Mouse (Mus musculus) yolk sac, embryonic 10.5 days (tissue): ENCODE measurements around the gene Rreb1.

Experiments
- DNase-seq: peaks from one replicate; pipeline ENCODE4 v3.0.0-alpha.2; 2017; ENCODE audit warnings: low spot score

The Rreb1 gene

DNA sequence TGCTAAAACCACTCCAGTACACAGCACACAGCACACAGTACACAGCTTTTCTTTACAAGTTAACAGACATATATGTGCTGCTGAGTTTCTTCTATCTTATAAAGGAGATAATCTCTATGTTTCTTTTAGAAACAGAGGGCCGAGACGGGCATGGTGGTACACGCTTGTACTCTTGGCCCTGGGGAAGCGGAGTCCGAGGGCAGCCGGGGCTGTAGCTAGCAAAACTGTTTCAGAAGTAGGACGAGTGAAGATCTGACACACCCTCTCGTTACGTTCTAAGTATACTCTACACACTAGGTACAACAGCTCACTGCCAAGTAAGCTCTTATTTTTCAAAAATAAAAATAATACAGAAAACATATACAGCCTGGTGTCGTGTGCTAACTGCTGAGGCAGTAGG, 202.1 kb downstream of the Rreb1 start:
- no peak for DNase-seq

DNA sequence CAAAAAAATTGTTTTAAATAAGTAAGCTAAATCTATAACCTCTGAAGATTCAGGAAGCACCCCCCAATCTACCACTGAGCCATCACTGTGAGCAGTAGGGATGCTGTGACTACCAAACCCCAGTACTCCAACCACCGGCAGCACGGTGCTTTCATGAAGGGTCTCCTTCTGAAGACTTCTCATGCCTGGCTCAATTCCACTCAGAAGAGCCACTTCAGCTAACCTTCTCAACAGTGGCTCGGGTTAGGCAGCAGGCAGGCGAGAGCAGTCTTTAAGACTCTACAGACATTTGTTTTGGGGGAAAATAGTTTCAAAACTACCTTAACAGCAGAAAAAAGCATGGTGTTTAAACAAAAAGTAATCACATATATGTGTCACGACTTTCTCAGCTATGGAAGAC, 202.9 kb downstream of the Rreb1 start:
- DNase-seq = no peak

DNA sequence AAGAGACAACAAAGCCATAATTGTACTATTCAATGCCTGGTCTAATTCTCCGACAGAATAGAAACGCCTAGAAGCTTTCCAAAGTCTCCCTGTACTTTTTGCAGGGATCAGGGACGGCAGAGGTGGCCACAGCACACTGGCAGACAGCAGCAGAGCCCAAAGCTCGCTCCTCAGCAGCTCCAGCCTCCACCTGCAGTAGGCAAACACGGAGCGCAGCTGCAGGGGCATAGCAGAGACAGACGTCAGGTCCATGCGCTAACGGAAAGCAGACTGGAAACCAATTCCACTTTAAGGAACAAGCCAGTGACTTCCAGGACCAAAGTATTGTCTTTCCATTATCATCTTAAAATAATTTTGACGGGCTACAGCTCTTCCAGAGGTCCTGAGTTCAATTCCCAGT, 208.0 kb downstream of the Rreb1 start:
- no peak for DNase-seq

- DNase-seq = no peak
Measured at GRCm38 (mm10) chr13:37989701-37990100, 211.5 kb downstream of the Rreb1 start.

- no peak for DNase-seq
Measured at GRCm38 (mm10) chr13:37992638-37993371, 214.6 kb downstream of the Rreb1 start.

DNA sequence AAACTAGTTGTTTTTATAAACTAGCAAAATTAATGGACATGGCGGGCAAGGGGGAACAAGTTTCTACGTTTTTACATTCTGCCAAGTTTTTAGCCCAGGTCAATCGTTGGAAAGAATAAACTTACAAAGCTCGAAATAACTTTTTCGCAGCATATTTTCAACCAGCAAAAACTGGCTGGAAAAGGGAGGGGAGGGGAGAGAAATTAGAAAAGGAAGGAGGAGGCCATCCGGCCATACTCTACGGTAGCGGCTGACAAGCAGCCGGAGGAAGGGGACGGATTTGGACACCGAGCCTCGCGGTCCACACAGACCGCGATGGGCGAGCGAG, 215.1 kb downstream of the Rreb1 start:
- DNase-seq = no peak

DNA sequence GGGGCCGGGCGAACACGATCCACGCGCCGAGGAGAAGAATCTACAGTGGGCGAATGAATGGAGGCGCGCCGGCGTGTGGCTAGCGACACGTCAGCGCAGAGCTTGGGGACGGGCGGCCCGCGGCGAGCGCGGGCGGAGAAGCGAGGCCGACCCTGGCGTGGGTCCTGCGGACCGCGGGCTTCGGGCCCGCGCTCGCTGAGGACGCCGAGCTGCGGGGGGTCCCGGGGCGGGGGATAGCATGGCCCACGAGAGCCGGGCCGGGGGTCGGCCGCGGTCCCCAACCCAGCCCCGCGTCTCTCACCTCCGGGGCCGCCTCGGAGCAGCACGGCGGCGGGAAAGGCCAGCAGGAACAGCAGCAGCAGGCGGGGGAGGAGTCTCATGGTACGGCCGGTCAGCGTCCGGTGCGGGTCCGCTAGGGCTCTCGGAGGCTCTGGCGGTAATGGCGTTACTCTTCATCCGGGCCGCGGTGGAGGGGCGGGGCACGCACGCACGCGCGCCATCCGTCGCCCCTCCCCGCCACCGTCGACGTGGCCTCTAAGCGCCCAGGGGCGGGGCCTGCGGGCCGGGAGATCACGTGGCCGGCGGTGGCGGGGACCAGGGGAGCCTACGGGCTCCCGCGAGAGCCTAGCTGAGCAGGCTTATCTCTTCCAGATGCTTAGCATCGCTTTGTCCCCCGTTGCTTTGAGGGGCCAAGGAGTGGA, 215.7 kb downstream of the Rreb1 start, which contains the start of gene Ssr1:
Gene Ssr1 (minus strand): TSS at position 514 of the 701 bp plus-strand sequence.
- peak; percentile 92 for DNase-seq

DNA sequence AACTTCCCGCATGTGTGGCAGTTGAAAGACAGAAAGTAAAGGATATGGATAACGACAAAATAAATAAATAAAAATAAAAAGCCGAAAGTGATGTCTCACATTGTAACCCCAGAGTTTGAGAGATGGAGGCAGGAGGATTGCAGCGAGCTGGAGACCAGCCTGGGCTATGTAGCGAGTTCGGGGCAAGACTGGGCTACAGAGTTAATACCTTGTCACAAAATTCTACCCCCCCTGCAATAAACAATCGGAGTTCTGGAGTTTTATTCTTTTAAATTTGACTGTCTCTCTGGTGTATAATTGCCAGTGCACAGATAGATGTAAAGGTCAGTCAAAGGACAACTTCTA, 216.2 kb downstream of the Rreb1 start:
- no peak for DNase-seq

GRCm38 (mm10) chr13:37999713-38000112, 221.5 kb downstream of the Rreb1 start:
- no peak for DNase-seq
